Mouse (Mus musculus) cortical plate, adult 2 months (tissue): Measurements from ENCODE around the gene Mrpl35.
A peak's percentile ranks its signal among the peaks of the same experiment; 100 is the strongest.

Experiments used
- CTCF ChIP-seq: fragments of 200-500 bp; IDR thresholded peaks from 2 replicates; pipeline ENCODE4 v1.5.1; 2011; ENCODE audit warnings: mild to moderate bottlenecking, control low read depth, low read length; ENCODE audit not compliant: insufficient read depth; ENCODE audit errors: extremely low read depth
- POLR2A ChIP-seq: fragments of 200-500 bp; IDR thresholded peaks from 2 replicates; pipeline ENCODE4 v1.6.1; 2011; ENCODE audit warnings: mild to moderate bottlenecking, low read length, control low read depth; ENCODE audit not compliant: insufficient read depth; ENCODE audit errors: extremely low read depth

DNA sequence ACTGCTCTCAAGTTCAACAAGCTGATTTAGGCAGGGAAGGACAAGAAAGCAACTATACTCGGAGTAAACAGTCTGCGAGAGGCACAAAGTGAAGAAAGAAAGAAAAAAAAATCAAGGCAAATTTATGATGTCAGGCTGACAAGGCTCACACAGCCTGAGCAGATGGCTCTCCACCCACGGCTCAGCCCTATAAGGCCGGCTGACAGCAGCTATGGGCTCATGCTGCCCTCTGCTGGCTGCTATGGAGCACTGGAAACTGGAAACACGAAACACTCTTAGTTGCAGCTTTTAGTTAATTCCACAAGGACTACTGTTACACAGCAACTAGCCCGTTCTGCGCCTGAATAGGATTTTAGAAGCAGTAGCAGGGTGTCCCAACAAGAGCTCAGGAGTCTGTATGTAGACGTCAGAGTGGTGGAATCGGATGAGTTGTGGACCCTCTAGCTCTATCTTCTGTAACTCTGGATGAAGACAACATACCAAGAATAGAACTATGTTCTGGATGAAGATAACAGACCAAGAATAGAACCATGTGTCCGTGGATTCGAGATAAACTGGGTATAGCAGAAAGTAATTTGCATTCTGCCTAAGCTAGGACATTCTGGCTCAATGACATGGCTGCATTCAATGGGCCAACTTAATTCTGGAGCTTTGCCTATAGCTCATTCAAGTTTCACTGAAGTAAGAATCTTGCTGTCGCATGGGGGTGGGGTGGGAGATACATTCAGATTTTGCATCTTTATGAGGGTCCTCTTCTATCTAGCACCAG, 22.5 kb downstream of the Mrpl35 start:
- TF ChIP-seq CTCF: peak; percentile 98
- TF ChIP-seq POLR2A: no peak
